Mouse (Mus musculus): ENCODE data around the gene Arhgdia.

- TF ChIP-seq CTCF (conservative IDR thresholded peaks at IDR 0.05; ENCODE audit: low read length) (no peak), NANOG (IDR thresholded peaks at IDR 0.05; ENCODE audit: borderline replicate concordance, low read length) (no peak), POU5F1 (IDR thresholded peaks at IDR 0.05; ENCODE audit: borderline replicate concordance, low read length) (no peak)
These were observed 46.3 kb upstream of the Arhgdia start for GRCm38 (mm10) chr11:120627468-120628300.
